Comparison of ENCODE assay signal across 8 mouse cellular contexts in genomic region chr16:10192679-10193506, GRCm38 (mm10). TPM values are rescaled to one million over a fixed set of nuclear protein-coding genes. Genes with fewer than 3 reads are reported as not detected.
DNase-seq lines count a peak whose midpoint lies in the region; ATAC-seq and TF ChIP-seq lines count a peak whose summit lies in the region.

Gene Atf7ip2 (plus strand): TSS chr16:10192712.

- peak within 1 kb of the TSS; percentile 59 for H3K4me3 ChIP-seq in embryonic facial prominence, embryonic 11.5 days (ENCODE audit: low read depth, low read length)
- H3K4me3 ChIP-seq in intestine, embryonic 16.5 days (ENCODE audit: low read length) = peak within 1 kb of the TSS; percentile 68

- no peak for TF ChIP-seq CTCF in brain, embryonic 14.5 days (IDR thresholded peaks at IDR 0.05; ENCODE audit: borderline replicate concordance, extremely low read depth, insufficient read depth, insufficient read length)

- intact Hi-C loops in left cerebral cortex, postnatal 10 days (cut with DNase I) = no loop called here

- peak; percentile 100 for ATAC-seq in embryonic facial prominence, embryonic 11.5 days (replicated peaks; ENCODE audit: insufficient number of reproducible peaks, low FRiP score, low TSS enrichment, low read depth)
- peak; percentile 95 for ATAC-seq in granulocyte monocyte progenitor cell, adult 5-6 weeks (replicated peaks; ENCODE audit: poor library complexity, severe bottlenecking)
- ATAC-seq in intestine, embryonic 16.5 days = peak; percentile 100
- peak; percentile 40; the same call in 1 of the 2 replicates for ATAC-seq in megakaryocyte, adult 5-6 weeks (ENCODE audit: poor library complexity, severe bottlenecking)
- no peak for ATAC-seq in activated CD4-positive, CD25-positive, alpha-beta regulatory T cell, adult 4 months

- H3K4me2 ChIP-seq in embryonic facial prominence, embryonic 11.5 days (ENCODE audit: low read depth, low read length) = peak within 1 kb of the TSS; percentile 97
- H3K4me2 ChIP-seq in intestine, embryonic 16.5 days (ENCODE audit: low read depth, low read length) = peak within 1 kb of the TSS; percentile 98

- peak; percentile 93 for DNase-seq in brain, embryonic 14.5 days (ENCODE audit: low read depth)
- peak; percentile 93 for DNase-seq in embryonic facial prominence, embryonic 11.5 days (ENCODE audit: low spot score)
- peak; percentile 62 to 92 for DNase-seq in left cerebral cortex, postnatal 10 days (ENCODE audit: extremely low spot score in 1 of 2, low spot score in 2 of 2)
- DNase-seq in right cerebral cortex, postnatal 14 days = peak; percentile 82

- peak within 1 kb of the TSS; percentile 63 for H3K9ac ChIP-seq in embryonic facial prominence, embryonic 11.5 days (replicated peaks; ENCODE audit: low read length)
- peak within 1 kb of the TSS; percentile 71 for H3K9ac ChIP-seq in intestine, embryonic 16.5 days (ENCODE audit: low read depth, low read length)

- no peak for TF ChIP-seq POLR2A in brain, embryonic 14.5 days (IDR thresholded peaks at IDR 0.05; ENCODE audit: borderline replicate concordance, extremely low read depth, insufficient read depth, insufficient read length, poor library complexity, severe bottlenecking)

- no peaks in the 10 kb centered on the region for H3K9me3 ChIP-seq in embryonic facial prominence, embryonic 11.5 days (replicated peaks; ENCODE audit: control insufficient read depth, low read length)
- H3K9me3 ChIP-seq in intestine, embryonic 16.5 days (ENCODE audit: control insufficient read depth, low read length) = no peaks in the 10 kb centered on the region

- no peaks in the 10 kb centered on the region for H3K36me3 ChIP-seq in embryonic facial prominence, embryonic 11.5 days (replicated peaks; ENCODE audit: control insufficient read depth, insufficient read depth, low read depth, low read length)
- H3K36me3 ChIP-seq in intestine, embryonic 16.5 days (ENCODE audit: control insufficient read depth, insufficient read depth, low read length) = no peaks in the 10 kb centered on the region

- WGBS in embryonic facial prominence, embryonic 11.5 days = under 1% methylated on average over 55 of the region's 63 CpGs
- WGBS in intestine, embryonic 16.5 days = under 1% methylated on average over 63 of the region's 63 CpGs

- H3K27ac ChIP-seq in embryonic facial prominence, embryonic 11.5 days (replicated peaks; ENCODE audit: low read depth, low read length) = no peak within 1 kb of the TSS
- H3K27ac ChIP-seq in intestine, embryonic 16.5 days (ENCODE audit: low read length) = no peak within 1 kb of the TSS

- no peaks in the 10 kb centered on the region for H3K4me1 ChIP-seq in embryonic facial prominence, embryonic 11.5 days (ENCODE audit: control insufficient read depth, insufficient read depth, low read length)
- H3K4me1 ChIP-seq in intestine, embryonic 16.5 days (ENCODE audit: control insufficient read depth, insufficient read depth, low read length) = peaks cover 7% of the 10 kb centered on the region; the same call in 1 of the 2 replicates

- H3K27me3 ChIP-seq in embryonic facial prominence, embryonic 11.5 days (ENCODE audit: control insufficient read depth, insufficient read depth, low read length) = no peaks in the 10 kb centered on the region
- no peaks in the 10 kb centered on the region for H3K27me3 ChIP-seq in intestine, embryonic 16.5 days (replicated peaks; ENCODE audit: control insufficient read depth, insufficient read depth, low read length)

RNA-seq across cellular contexts. Expression of gene Atf7ip2, which starts in this region (rescaled TPM):
- 0.11 and 0.22 TPM in 2 replicates for polyA plus RNA-seq in brain, embryonic 14.5 days (2012; rRNA removed)
- polyA plus RNA-seq in embryonic facial prominence, embryonic 11.5 days (2014; fragmentation: Nextera tagmentation; extraction: Ambion mirVana) = 1.6 and 2.3 TPM in 2 replicates
- 0.13 TPM in 1 of 2 replicates, not detected in the other for total RNA-seq in granulocyte monocyte progenitor cell, adult 5-6 weeks (2014; fragmentation: Nextera tagmentation)
- total RNA-seq in granulocyte monocyte progenitor cell, adult 5-6 weeks (2017) = not detected in 2 replicates
- 0.50 and 0.62 TPM in 2 replicates for polyA plus RNA-seq in intestine, embryonic 16.5 days (2015; fragmentation: Nextera tagmentation; extraction: Ambion mirVana)
- total RNA-seq in left cerebral cortex, postnatal 10 days (2021) = under 1 TPM in 1 of 2 experiments, not detected in 1; 0.30 TPM
- 0.32 TPM in 1 of 2 replicates, not detected in the other for total RNA-seq in megakaryocyte, adult 5-6 weeks (2015)
- total RNA-seq in megakaryocyte, adult 5-6 weeks (2017) = 0.11 TPM in 1 of 2 replicates, not detected in the other
- polyA plus RNA-seq in activated CD4-positive, CD25-positive, alpha-beta regulatory T cell, adult 4 months (2017; shearing (Covaris generic)) = under 1 TPM in 1 of 2 experiments, not detected in 1; 0.15 TPM

Comparison
In these comparisons a context has a peak if more than half of its experiments do, and no peak if none do; other contexts are left out.
1. Peak in DNase-seq in brain, embryonic 14.5 days; RNA of the gene not detected or under 1 TPM.
2. Peak in ATAC-seq in granulocyte monocyte progenitor cell, adult 5-6 weeks; RNA of the gene not detected or under 1 TPM.
3. Peak in ATAC-seq, H3K4me3 ChIP-seq, H3K9ac ChIP-seq and H3K4me2 ChIP-seq in intestine, embryonic 16.5 days; RNA of the gene not detected or under 1 TPM.
4. Peak in DNase-seq in left cerebral cortex, postnatal 10 days; RNA of the gene not detected or under 1 TPM.
5. Peak in ATAC-seq in megakaryocyte, adult 5-6 weeks; RNA of the gene not detected or under 1 TPM.